Mouse (Mus musculus) induced T-regulatory cell, adult 2 months (primary cell): ENCODE results near the gene Ptprf.

ENCODE experiments used
- DNase-seq: peaks from one replicate; pipeline ENCODE4 v3.0.0-alpha.2; 2012; ENCODE audit warnings: low read depth

Ptprf gene

GRCm38 (mm10) chr4:118206918-118207640 lies 84.1 kb downstream of the Ptprf start:
- no peak for DNase-seq

DNA sequence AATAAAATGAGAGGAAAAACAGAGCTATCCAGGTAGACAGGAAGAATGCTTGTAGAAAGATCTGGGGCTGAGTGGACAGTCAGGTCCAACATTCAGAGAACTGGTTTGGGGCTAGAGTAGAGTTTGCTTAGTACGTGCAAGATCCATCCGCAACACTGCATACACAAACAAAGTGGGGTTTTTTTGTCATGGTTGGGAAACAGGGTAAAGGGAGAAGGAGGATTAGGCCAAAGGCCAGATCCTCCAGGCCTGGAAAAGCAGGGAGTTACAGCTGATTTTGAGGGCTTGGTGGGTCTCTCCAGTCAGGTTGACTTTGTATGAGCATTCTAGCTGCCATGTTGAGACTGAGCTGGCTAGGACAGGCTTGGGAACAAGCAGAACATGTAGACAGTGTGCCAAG lies 85.3 kb downstream of the Ptprf start:
- no peak for DNase-seq

- no peak for DNase-seq
Observed at GRCm38 (mm10) chr4:118199093-118199492, 92.1 kb downstream of the Ptprf start.

- no peak for DNase-seq
Observed at GRCm38 (mm10) chr4:118198606-118199005, 92.6 kb downstream of the Ptprf start.

DNA sequence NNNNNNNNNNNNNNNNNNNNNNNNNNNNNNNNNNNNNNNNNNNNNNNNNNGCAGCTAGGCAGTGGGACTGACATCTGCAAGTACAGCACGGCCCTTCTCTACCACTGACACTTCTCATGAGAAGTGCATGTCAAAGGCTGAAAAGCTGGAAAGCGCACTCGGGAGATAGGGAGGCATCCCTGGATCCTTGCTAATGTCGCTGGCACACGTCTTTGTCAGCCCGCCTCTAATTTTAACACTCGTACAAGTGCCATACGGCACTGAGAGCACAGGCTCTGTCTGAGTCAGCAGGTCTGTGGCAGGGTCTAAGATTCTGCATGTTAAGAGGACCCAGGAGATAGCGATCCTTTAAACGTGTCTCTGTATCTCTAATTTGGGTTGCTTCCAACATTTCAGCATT lies 95.0 kb downstream of the Ptprf start:
- DNase-seq = no peak

- DNase-seq = peak; percentile 40
Observed at GRCm38 (mm10) chr4:118180301-118181080, 110.7 kb downstream of the Ptprf start.

DNA sequence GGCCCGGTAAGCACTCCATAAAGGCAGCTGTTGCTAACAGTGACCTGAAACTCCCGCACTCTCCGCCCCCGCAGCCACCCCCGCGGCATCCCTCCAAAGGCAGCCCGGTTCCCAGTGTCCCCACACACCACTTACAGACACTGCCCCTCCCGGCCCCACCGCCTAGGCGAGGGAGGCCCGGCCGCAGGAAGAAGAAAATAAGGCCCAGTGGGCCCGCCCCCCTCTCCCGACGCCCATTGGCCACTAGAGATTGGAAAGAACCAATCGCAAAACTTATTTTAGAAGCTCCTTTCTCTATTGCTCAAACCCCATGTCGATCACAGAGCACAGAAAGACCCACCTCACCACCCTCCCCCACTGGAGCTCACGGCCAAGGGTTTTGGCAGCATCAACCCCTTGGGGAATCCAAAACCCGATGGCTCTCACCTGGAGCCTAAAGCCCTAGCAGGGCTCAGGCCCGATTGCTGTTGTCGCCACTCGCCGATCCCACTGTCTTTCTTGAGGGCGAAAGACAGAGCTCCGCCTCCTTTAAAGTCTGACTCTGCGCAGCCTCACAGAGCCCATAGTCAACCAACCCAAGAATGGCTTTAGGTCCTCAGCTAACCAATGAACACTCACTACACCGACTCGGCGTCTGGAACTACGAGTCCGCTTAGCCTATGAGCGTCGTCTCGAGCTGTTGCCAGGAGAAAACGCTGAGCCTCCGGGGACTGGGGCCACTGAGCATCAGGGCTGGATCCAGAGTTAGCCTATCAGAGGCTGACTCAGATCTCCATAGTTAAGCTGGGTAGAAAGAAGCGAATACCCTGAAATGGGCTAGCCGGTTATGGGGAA lies 111.5 kb downstream of the Ptprf start, which contains the start of gene Kdm4a:
Gene Kdm4a (minus strand): TSS at position 577 of the 834 bp plus-strand sequence.
- DNase-seq = peak; percentile 98

DNA sequence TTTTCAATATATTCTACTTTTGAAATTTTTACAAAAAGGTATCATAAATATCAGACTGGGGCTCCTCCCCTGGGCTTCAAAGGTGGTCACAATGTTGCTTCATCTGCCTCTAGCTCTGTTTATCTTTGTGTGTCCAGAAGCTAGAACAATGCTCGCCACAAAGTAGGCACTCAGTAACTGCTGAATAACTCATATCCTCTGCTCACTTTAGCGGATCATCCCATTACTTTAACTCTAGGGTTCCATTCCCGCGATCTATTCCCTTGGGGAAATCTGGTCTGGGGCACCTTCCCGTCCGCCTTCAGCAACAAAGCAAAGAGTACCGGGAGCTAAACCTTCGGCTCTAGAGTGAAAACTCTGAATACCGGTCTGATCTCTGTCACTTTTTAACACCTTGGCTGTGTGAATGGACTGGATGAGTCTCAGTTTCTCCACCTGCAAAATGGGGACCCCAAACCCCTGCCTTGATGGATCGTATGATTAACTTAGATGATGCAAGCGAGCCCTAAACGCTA lies 112.2 kb downstream of the Ptprf start:
- no peak for DNase-seq

- DNase-seq = no peak
Observed at GRCm38 (mm10) chr4:118172461-118172860, 118.7 kb downstream of the Ptprf start.

- DNase-seq = peak; percentile 59
Observed at GRCm38 (mm10) chr4:118171006-118171405, 120.2 kb downstream of the Ptprf start.

- peak; percentile 81 for DNase-seq
Observed at GRCm38 (mm10) chr4:118162123-118162522, 129.1 kb downstream of the Ptprf start.
